Mouse (Mus musculus): ENCODE results near the gene Gen1. TPM values are rescaled to one million over a fixed set of nuclear protein-coding genes. Genes with fewer than 3 reads are reported as not detected.

The Gen1 gene
- polyA plus RNA-seq, 1 experiment, result 15.2 TPM

DNA sequence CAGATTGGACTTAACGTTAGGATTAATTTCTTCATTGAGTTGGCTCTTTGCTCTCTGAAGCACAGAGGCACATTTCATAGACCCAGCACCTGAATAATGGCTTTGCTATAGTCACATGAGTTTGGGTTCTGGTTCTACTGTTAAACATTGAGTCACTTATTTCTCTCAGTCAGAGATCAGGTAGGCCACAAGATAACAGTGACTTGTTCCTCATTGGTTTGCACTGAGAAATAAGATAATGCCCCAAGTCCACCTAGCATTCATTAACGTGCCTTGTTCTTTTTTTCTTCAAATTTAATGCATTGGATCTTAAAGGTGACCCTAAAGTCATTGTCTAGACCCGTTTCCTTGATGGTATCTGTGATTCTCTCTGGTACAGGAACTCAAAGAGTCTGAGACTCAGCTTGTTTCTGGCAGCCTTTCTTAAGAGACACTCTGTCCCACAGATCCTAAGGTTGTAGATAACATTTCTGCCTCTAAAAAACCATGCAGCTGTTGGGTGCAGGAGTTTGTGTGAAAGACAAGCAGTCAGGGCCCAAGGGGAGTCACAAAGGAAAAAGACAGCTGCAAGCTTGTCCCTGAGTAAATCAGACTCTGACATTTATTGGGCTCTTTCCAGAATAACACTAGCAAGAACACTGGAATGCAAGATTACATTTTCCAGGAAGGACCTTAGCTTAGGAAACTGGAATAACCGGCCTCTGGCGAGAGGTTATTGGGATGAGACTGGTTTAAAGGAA is 38.9 kb downstream of the Gen1 start:
- Histone ChIP-seq H3K27ac (ENCODE audit: insufficient read depth, low read length) (no peak overlapping the region), H3K4me1 (ENCODE audit: control insufficient read depth, insufficient read depth, low read length) (no peaks in the 10 kb centered on the region), H3K4me3 (ENCODE audit: insufficient read depth, low read length) (no peak overlapping the region)
- TF ChIP-seq CTCF (IDR thresholded peaks at IDR 0.05; ENCODE audit: borderline replicate concordance, insufficient read depth, low read length) (no peak), POLR2A (IDR thresholded peaks at IDR 0.05; ENCODE audit: low read depth, low read length) (no peak)

GRCm38 (mm10) chr12:11226123-11226522 is 39.5 kb downstream of the Gen1 start:
- Histone ChIP-seq H3K4me3 (ENCODE audit: insufficient read depth, low read length) (no peak overlapping the region), H3K27ac (ENCODE audit: insufficient read depth, low read length) (no peak overlapping the region), H3K4me1 (ENCODE audit: control insufficient read depth, insufficient read depth, low read length) (no peaks in the 10 kb centered on the region)
- TF ChIP-seq POLR2A (IDR thresholded peaks at IDR 0.05; ENCODE audit: low read depth, low read length) (no peak), CTCF (IDR thresholded peaks at IDR 0.05; ENCODE audit: borderline replicate concordance, insufficient read depth, low read length) (no peak)

GRCm38 (mm10) chr12:11224722-11225121 is 40.9 kb downstream of the Gen1 start:
- no peak for TF ChIP-seq CTCF (IDR thresholded peaks at IDR 0.05; ENCODE audit: borderline replicate concordance, insufficient read depth, low read length)
- TF ChIP-seq POLR2A (IDR thresholded peaks at IDR 0.05; ENCODE audit: low read depth, low read length), result no peak
- Histone ChIP-seq H3K4me1 (ENCODE audit: control insufficient read depth, insufficient read depth, low read length) (no peaks in the 10 kb centered on the region), H3K4me3 (ENCODE audit: insufficient read depth, low read length) (no peak overlapping the region), H3K27ac (ENCODE audit: insufficient read depth, low read length) (no peak overlapping the region)

DNA sequence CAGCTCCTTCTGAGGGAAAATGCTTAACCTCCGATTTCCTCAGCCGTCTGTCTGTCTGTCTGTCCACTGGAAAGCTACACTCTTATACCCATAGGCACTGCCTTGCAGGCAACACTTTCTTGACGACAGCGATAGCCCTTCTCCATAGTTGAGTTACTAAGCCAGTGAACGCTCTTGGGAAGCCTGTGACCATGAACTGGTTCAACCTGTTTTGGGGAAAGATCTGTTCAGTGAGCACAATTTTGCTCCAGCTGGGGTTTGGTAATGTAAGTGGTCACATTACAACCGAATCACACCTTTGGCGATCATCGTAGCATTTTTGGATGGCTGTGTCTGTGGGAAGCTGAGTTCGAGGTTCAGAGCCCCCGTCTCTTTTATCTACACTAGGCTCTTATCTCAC is 42.5 kb downstream of the Gen1 start:
- no peak overlapping the region for H3K4me3 ChIP-seq (ENCODE audit: insufficient read depth, low read length)
- H3K27ac ChIP-seq (ENCODE audit: insufficient read depth, low read length), result no peak overlapping the region
- TF ChIP-seq CTCF (IDR thresholded peaks at IDR 0.05; ENCODE audit: borderline replicate concordance, insufficient read depth, low read length) (no peak), POLR2A (IDR thresholded peaks at IDR 0.05; ENCODE audit: low read depth, low read length) (no peak)

GRCm38 (mm10) chr12:11222566-11222965 is 43.0 kb downstream of the Gen1 start:
- Histone ChIP-seq H3K4me3 (ENCODE audit: insufficient read depth, low read length) (no peak overlapping the region), H3K4me1 (ENCODE audit: control insufficient read depth, insufficient read depth, low read length) (no peaks in the 10 kb centered on the region), H3K27ac (ENCODE audit: insufficient read depth, low read length) (no peak overlapping the region)
- TF ChIP-seq CTCF (IDR thresholded peaks at IDR 0.05; ENCODE audit: borderline replicate concordance, insufficient read depth, low read length) (no peak), POLR2A (IDR thresholded peaks at IDR 0.05; ENCODE audit: low read depth, low read length) (no peak)

More for the DNA sequence above, 42.5 kb downstream of the Gen1 start:
- no peaks in the 10 kb centered on the region for H3K4me1 ChIP-seq (ENCODE audit: control insufficient read depth, insufficient read depth, low read length)

DNA sequence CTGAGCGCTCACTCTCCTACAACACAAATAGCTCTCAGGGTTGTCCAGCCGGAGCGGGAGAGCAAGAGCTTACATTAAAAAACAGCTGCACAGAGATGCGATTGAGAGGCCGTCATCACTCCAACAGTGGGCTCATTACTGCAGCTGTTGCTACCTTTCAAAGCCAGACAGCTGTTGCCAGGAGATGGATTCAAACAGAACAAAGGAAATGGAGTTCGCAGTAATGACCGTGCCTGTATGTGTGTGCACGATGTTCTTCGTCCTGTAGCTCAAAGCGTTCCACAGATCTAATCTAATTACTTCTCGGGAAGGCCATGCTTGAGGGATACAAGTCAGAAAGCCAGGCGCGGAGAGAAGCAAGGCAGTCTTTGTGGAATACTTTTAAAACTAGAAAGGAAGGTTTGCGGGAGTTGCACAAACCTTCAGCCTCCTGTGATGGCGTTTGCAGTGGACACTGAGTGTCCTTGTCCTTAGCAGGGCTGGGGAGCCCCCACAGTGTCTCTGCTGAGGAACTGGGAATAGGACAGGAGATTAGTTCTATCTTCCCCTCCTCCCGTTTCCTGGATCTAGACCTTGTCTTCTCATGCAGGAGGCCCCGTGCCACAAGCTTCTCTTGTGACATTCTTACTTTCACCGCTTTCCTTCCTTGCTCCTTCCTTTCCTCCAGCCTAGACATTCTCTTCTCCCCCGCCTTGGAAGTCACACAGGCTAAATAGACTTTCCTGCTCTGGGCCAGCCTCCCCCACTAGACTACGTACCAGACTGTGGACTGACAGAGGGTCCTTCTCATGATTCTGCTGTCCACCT is 43.9 kb downstream of the Gen1 start:
- Histone ChIP-seq H3K27ac (ENCODE audit: insufficient read depth, low read length) (no peak overlapping the region), H3K4me1 (ENCODE audit: control insufficient read depth, insufficient read depth, low read length) (no peaks in the 10 kb centered on the region), H3K4me3 (ENCODE audit: insufficient read depth, low read length) (no peak overlapping the region)
- no peak for TF ChIP-seq POLR2A (IDR thresholded peaks at IDR 0.05; ENCODE audit: low read depth, low read length)
- TF ChIP-seq CTCF (IDR thresholded peaks at IDR 0.05; ENCODE audit: borderline replicate concordance, insufficient read depth, low read length), result no peak

- no peak overlapping the region for H3K4me3 ChIP-seq (ENCODE audit: insufficient read depth, low read length)
- TF ChIP-seq POLR2A (IDR thresholded peaks at IDR 0.05; ENCODE audit: low read depth, low read length), result no peak
- TF ChIP-seq CTCF (IDR thresholded peaks at IDR 0.05; ENCODE audit: borderline replicate concordance, insufficient read depth, low read length), result no peak
- no peaks in the 10 kb centered on the region for H3K4me1 ChIP-seq (ENCODE audit: control insufficient read depth, insufficient read depth, low read length)
- H3K27ac ChIP-seq (ENCODE audit: insufficient read depth, low read length), result no peak overlapping the region
Measured at GRCm38 (mm10) chr12:11217726-11218250, 47.8 kb downstream of the Gen1 start.

GRCm38 (mm10) chr12:11216454-11216853 is 49.1 kb downstream of the Gen1 start:
- H3K27ac ChIP-seq (ENCODE audit: insufficient read depth, low read length), result no peak overlapping the region
- TF ChIP-seq POLR2A (IDR thresholded peaks at IDR 0.05; ENCODE audit: low read depth, low read length) (no peak), CTCF (IDR thresholded peaks at IDR 0.05; ENCODE audit: borderline replicate concordance, insufficient read depth, low read length) (no peak)
- no peak overlapping the region for H3K4me3 ChIP-seq (ENCODE audit: insufficient read depth, low read length)
- H3K4me1 ChIP-seq (ENCODE audit: control insufficient read depth, insufficient read depth, low read length), result peaks cover 2% of the 10 kb centered on the region

DNA sequence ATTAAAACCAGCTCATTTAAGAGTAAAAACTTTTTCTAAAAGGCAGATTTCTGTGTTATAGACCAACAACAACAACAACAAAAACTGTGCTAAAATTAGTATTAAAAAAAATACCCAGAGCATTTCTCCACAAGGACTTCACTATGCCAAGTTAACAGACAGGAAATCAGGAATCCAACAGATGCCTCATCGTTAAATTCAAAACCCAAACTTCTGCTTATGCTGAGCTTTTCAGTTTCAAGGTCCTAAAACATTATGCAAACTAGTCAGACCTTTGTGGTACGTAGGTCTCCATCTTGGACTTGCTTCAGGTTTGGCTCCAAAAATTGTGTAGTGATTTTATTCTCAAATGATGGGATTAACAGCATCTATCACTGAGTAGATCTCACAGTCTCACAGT is 50.0 kb downstream of the Gen1 start:
- TF ChIP-seq POLR2A (IDR thresholded peaks at IDR 0.05; ENCODE audit: low read depth, low read length), result no peak
- TF ChIP-seq CTCF (IDR thresholded peaks at IDR 0.05; ENCODE audit: borderline replicate concordance, insufficient read depth, low read length), result no peak
- H3K4me3 ChIP-seq (ENCODE audit: insufficient read depth, low read length), result no peak overlapping the region
- peaks cover 2% of the 10 kb centered on the region for H3K4me1 ChIP-seq (ENCODE audit: control insufficient read depth, insufficient read depth, low read length)
- no peak overlapping the region for H3K27ac ChIP-seq (ENCODE audit: insufficient read depth, low read length)

DNA sequence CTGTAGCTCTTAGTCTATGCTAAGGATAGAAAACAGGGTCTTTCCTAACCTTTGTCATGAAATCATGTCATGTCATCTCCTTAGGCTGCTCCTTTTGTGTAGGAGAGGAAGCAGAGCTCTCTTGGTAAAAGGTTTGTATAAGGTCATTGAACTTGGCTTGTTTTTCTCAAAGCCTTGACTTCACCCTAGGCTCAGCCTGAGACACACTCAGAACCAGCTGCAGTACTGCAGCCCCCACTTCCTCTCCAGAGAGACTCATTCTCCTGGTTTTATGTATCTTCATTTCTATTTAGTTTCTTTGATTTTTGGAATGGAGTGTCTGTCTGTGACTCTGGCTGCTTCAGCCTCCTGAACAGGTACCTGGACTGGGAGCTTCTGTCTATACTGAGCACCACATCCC is 50.8 kb downstream of the Gen1 start:
- TF ChIP-seq CTCF (IDR thresholded peaks at IDR 0.05; ENCODE audit: borderline replicate concordance, insufficient read depth, low read length) (no peak), POLR2A (IDR thresholded peaks at IDR 0.05; ENCODE audit: low read depth, low read length) (no peak)
- H3K4me3 ChIP-seq (ENCODE audit: insufficient read depth, low read length), result no peak overlapping the region
- no peak overlapping the region for H3K27ac ChIP-seq (ENCODE audit: insufficient read depth, low read length)
- H3K4me1 ChIP-seq (ENCODE audit: control insufficient read depth, insufficient read depth, low read length), result peaks cover 2% of the 10 kb centered on the region

All from embryonic fibroblast, embryonic 13.5 days (primary cell).